Mouse (Mus musculus) embryonic facial prominence, embryonic 12.5 days (tissue): ENCODE data around the gene P4hb. TPM values are rescaled to one million over a fixed set of nuclear protein-coding genes. Genes with fewer than 3 reads are reported as not detected.
"Not testable (repeated sequence)": the region's sequence is repeated elsewhere in the genome, so short reads cannot be mapped to it uniquely, and the experiment has no call there.

ENCODE experiments used
- ATAC-seq: fragments of 200-750 bp; cut with Nextera tagmentation; 2 replicates; pipeline ENCODE4 v1.8.0; 2017; ENCODE audit not compliant: insufficient number of reproducible peaks, insufficient read depth, low FRiP score, low TSS enrichment
- H3K27ac ChIP-seq: fragments of 300-500 bp; sonication (generic); 2 replicates; pipeline ENCODE4 v1.5.1; 2016; ENCODE audit warnings: mild to moderate bottlenecking
- H3K27me3 ChIP-seq: fragments of 300-500 bp; sonication (generic); 2 replicates; pipeline ENCODE4 v1.6.1; 2016; ENCODE audit warnings: mild to moderate bottlenecking, moderate library complexity
- H3K36me3 ChIP-seq: fragments of 300-500 bp; sonication (generic); 2 replicates; pipeline ENCODE4 v1.6.1; 2016; ENCODE audit warnings: mild to moderate bottlenecking
- H3K4me1 ChIP-seq: fragments of 300-500 bp; sonication (generic); 2 replicates; pipeline ENCODE4 v1.6.1; 2016
- H3K4me2 ChIP-seq: fragments of 300-500 bp; sonication (generic); replicated peaks from 2 replicates; pipeline ENCODE4 v1.6.1; 2016; ENCODE audit warnings: mild to moderate bottlenecking, moderate library complexity
- H3K4me3 ChIP-seq: fragments of 300-500 bp; sonication (generic); 2 replicates; pipeline ENCODE4 v1.5.1; 2016; ENCODE audit warnings: mild to moderate bottlenecking
- H3K9ac ChIP-seq: fragments of 300-500 bp; sonication (generic); 2 replicates; pipeline ENCODE4 v1.6.1; 2016; ENCODE audit warnings: mild to moderate bottlenecking, moderate library complexity
- H3K9me3 ChIP-seq: fragments of 300-500 bp; sonication (generic); 2 replicates; pipeline ENCODE4 v1.6.1; 2016; ENCODE audit warnings: mild to moderate bottlenecking, moderate library complexity
- WGBS: fragments of 180-500 bp; shearing (Covaris S2); methylation state at CpG from one replicate; pipeline ENCODE4 v1.1.7; 2016; 5-methylcytosine and 5-hydroxymethylcytosine counted together
- polyA plus RNA-seq: library from polyadenylated mRNA; unstranded; fragments of >200 nt; fragmentation: Nextera tagmentation; extraction: Ambion mirVana; gene quantifications from 2 replicates; pipeline ENCODE4 v1.2.1, GENCODE M21; 2016

The P4hb gene
- polyA plus RNA-seq, 1 experiment from 2014 or later: 637 TPM

DNA sequence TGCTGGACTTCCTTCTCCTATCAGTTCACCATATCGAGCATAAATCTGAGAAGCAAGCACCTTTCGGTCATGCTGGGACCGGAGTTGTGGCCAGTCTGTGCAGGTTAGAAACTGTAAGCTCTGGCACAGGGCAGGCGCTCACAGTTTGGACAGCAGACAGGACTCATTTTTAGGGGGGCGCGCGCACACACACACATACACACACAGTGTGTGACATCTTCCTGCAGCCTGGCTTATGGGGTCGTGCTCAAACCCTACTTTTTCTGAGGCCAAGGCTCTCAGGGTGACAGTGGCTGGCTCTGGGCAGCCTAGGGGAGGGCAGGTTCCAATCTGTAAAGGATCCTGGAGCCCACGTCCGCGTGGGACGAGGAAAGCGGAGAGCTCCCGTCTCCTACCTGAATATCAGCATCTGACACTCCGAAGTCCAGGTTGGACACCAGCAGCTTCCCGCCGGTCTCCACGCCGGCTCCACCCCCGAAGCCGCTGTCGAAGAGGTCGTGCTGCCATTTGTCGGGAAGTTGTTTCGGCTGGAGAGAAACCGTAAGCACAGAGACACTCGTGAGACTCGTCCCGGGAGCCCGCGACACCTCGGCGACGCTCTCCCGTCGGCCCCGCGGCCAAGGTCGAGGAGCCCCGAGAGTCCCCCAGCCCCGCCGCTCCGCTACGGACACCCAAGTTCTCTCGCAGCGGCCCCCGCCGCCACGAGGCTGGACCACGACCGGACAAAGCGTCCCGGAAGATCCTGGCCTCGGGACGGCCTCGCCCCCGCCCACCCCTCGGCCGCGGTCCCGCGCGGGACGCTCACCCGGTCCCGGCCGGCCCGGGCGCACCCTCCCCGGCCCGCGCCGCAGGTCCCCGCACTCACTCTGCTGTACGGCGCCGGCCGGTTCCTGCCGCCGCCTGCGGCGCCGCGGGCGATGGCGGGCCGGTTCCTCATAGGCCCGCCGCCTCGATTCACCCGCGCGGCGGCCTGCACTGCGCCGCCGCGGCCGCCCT, 24.5 kb upstream of the P4hb start:
- Histone ChIP-seq H3K36me3 (peaks cover 57% of the 10 kb centered on the region), H3K27ac (peak overlapping the region; percentile 93), H3K4me3 (peak overlapping the region; percentile 99), H3K27me3 (no peaks in the 10 kb centered on the region), H3K4me2 (peak overlapping the region; percentile 97), H3K9ac (peak overlapping the region; percentile 100), H3K9me3 (no peaks in the 10 kb centered on the region), H3K4me1 (peaks cover 22% of the 10 kb centered on the region)
- peak; percentile 42 for ATAC-seq
- 5% methylated on average over 86 of the region's 99 CpGs for WGBS

DNA sequence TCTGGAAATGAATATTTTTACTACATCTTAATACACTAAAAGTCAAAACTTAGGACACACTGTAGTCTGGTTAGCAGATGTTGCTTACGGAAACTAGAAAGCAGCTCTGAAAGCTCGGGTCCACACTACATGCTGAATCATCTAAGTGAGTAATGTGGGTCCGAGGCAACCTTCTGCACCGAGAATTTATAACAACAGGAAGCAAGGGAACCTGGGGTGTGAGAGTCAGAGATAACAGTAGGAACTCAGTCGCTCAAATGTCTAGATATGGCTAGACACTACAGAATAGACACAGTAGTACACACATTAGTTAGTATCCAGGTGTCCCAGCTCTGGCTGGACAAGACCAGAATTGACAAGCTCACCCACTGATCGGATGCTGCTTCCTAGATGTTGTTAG, 15.5 kb upstream of the P4hb start:
- no peak overlapping the region for H3K9ac ChIP-seq
- H3K4me1 ChIP-seq: no peaks in the 10 kb centered on the region
- no peak for ATAC-seq
- no peak overlapping the region for H3K27ac ChIP-seq
- 93% methylated on average over 6 of the region's 6 CpGs for WGBS
- H3K9me3 ChIP-seq: no peaks in the 10 kb centered on the region; the same call in 1 of the 2 replicates
- no peak overlapping the region for H3K4me3 ChIP-seq
- no peaks in the 10 kb centered on the region for H3K27me3 ChIP-seq
- peaks cover 85% of the 10 kb centered on the region for H3K36me3 ChIP-seq
- no peak overlapping the region for H3K4me2 ChIP-seq

DNA sequence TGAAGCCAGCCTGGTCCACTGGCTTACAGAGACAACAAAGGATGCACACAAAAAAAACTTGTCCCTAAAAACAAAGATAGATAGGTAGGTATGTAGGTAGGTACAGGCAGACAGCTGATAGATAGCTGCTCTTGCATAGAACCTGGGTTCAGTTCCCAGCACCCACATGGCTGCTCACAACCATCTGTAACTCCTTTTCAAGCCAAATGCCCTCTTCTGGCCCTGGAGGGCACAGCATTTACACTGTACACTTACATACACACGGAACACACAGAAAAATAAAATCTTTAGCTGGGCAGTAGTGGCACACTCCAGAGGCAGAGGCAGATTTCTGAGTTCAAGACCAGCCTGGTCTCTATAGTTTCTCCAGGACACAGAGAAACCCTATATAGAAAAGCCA, 10.9 kb upstream of the P4hb start:
- no peak overlapping the region for H3K9ac ChIP-seq
- no peak overlapping the region for H3K27ac ChIP-seq
- H3K36me3 ChIP-seq: peaks cover 58% of the 10 kb centered on the region
- H3K27me3 ChIP-seq: no peaks in the 10 kb centered on the region
- no peaks in the 10 kb centered on the region; the same call in 1 of the 2 replicates for H3K9me3 ChIP-seq
- no peak overlapping the region for H3K4me2 ChIP-seq
- H3K4me1 ChIP-seq: peaks cover 24% of the 10 kb centered on the region
- ATAC-seq: no peak
- 91% methylated on average over 1 of the region's 1 CpGs for WGBS
- H3K4me3 ChIP-seq: no peak overlapping the region

- not testable (repeated sequence) for H3K27ac ChIP-seq, H3K27me3 ChIP-seq, ATAC-seq, H3K9me3 ChIP-seq, H3K9ac ChIP-seq, H3K4me2 ChIP-seq, H3K4me3 ChIP-seq
- WGBS: 96% methylated on average over 2 of the region's 2 CpGs
- H3K36me3 ChIP-seq: peaks cover 60% of the 10 kb centered on the region
- peaks cover 27% of the 10 kb centered on the region for H3K4me1 ChIP-seq
Observed at GRCm38 (mm10) chr11:120582982-120583293, 9.9 kb upstream of the P4hb start.

- no peak; the same call in 1 of the 2 replicates for ATAC-seq
- WGBS: 77% methylated on average over 8 of the region's 8 CpGs
- H3K36me3 ChIP-seq: peaks cover 63% of the 10 kb centered on the region
Observed at GRCm38 (mm10) chr11:120582268-120582981, 9.4 kb upstream of the P4hb start.

GRCm38 (mm10) chr11:120581490-120582267, 8.6 kb upstream of the P4hb start, which contains the start of gene Arhgdia:
Arhgdia (minus strand) TSS chr11:120581624.
- Histone ChIP-seq H3K4me1 (peaks cover 27% of the 10 kb centered on the region), H3K9ac (peak within 1 kb of the TSS; percentile 98), H3K27ac (peak within 1 kb of the TSS; percentile 92), H3K4me3 (peak within 1 kb of the TSS; percentile 92), H3K36me3 (peaks cover 58% of the 10 kb centered on the region), H3K4me2 (peak within 1 kb of the TSS; percentile 95), H3K27me3 (no peaks in the 10 kb centered on the region), H3K9me3 (no peaks in the 10 kb centered on the region; the same call in 1 of the 2 replicates)
- ATAC-seq: 0 out of 2 replicates have a peak, but pooled peaks have one; percentile 25
- 5% methylated on average over 75 of the region's 75 CpGs for WGBS

More at GRCm38 (mm10) chr11:120582268-120582981, 9.4 kb upstream of the P4hb start:
- Histone ChIP-seq H3K27ac (peak overlapping the region; percentile 92), H3K4me3 (peak overlapping the region; percentile 92), H3K4me2 (peak overlapping the region; percentile 95), H3K9ac (peak overlapping the region; percentile 98; the same call in 1 of the 2 replicates), H3K9me3 (no peaks in the 10 kb centered on the region; the same call in 1 of the 2 replicates), H3K27me3 (no peaks in the 10 kb centered on the region), H3K4me1 (peaks cover 27% of the 10 kb centered on the region)

- Histone ChIP-seq H3K4me2 (peak overlapping the region; percentile 95), H3K9ac (peak overlapping the region; percentile 98), H3K4me1 (peaks cover 27% of the 10 kb centered on the region), H3K36me3 (peaks cover 50% of the 10 kb centered on the region), H3K9me3 (no peaks in the 10 kb centered on the region; the same call in 1 of the 2 replicates), H3K27me3 (no peaks in the 10 kb centered on the region), H3K27ac (peak overlapping the region; percentile 92), H3K4me3 (peak overlapping the region; percentile 92)
- no peak for ATAC-seq
- WGBS: 1% methylated on average over 42 of the region's 44 CpGs
Observed at GRCm38 (mm10) chr11:120580871-120581331, 7.8 kb upstream of the P4hb start.

GRCm38 (mm10) chr11:120580190-120580589, 7.1 kb upstream of the P4hb start:
- ATAC-seq: no peak
- H3K36me3 ChIP-seq: peaks cover 43% of the 10 kb centered on the region

DNA sequence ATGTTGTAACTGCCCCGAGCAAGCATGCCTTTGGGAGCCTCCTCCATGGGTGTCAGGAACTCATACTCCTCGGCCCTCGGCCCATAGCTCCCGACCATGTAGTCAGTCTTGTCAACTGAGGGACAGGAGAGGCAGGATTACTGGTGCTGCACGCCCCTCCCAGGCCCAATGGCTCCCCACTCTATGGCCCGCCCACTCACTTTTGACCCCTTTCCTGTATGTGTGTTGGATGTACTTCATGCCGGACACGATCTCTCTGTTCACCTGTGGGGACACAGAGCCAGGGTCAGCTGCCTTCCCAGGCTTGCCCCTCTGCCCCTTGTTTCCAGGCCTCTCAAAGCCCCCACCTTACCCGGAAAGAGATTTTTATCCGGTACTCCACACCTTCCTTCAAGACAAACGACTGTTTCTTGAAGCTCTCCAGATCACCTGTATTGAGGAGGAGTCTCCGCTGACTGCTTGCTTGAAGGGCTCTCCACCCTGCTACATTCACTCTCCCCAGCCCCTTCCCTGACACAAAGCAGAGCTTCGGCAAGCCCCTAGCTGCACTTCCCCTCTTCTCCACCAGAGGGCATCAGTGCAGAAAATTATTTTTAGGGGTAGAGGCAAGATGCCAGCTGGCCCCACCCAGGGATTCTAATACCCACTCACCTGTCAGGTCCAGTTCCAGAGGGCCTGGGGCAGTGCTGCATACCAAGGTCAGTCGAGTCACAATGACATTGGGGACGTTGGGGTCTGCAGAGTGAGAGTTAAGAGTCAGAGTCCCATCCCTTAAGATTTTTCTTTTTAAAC, 6.5 kb upstream of the P4hb start:
- Histone ChIP-seq H3K4me2 (peak overlapping the region; percentile 95), H3K4me1 (peaks cover 29% of the 10 kb centered on the region), H3K4me3 (peak overlapping the region; percentile 92), H3K9ac (peak overlapping the region; percentile 98; the same call in 1 of the 2 replicates), H3K27me3 (no peaks in the 10 kb centered on the region), H3K36me3 (peaks cover 38% of the 10 kb centered on the region), H3K9me3 (no peaks in the 10 kb centered on the region; the same call in 1 of the 2 replicates), H3K27ac (peak overlapping the region; percentile 92)
- ATAC-seq: 0 out of 2 replicates have a peak, but pooled peaks have one; percentile 12
- 61% methylated on average over 15 of the region's 15 CpGs for WGBS

More at GRCm38 (mm10) chr11:120580190-120580589, 7.1 kb upstream of the P4hb start:
- Histone ChIP-seq H3K27me3 (no peaks in the 10 kb centered on the region), H3K27ac (peak overlapping the region; percentile 92), H3K4me2 (peak overlapping the region; percentile 95), H3K4me3 (peak overlapping the region; percentile 92), H3K9me3 (no peaks in the 10 kb centered on the region; the same call in 1 of the 2 replicates), H3K4me1 (peaks cover 27% of the 10 kb centered on the region), H3K9ac (peak overlapping the region; percentile 98)
- WGBS: 52% methylated on average over 7 of the region's 7 CpGs

DNA sequence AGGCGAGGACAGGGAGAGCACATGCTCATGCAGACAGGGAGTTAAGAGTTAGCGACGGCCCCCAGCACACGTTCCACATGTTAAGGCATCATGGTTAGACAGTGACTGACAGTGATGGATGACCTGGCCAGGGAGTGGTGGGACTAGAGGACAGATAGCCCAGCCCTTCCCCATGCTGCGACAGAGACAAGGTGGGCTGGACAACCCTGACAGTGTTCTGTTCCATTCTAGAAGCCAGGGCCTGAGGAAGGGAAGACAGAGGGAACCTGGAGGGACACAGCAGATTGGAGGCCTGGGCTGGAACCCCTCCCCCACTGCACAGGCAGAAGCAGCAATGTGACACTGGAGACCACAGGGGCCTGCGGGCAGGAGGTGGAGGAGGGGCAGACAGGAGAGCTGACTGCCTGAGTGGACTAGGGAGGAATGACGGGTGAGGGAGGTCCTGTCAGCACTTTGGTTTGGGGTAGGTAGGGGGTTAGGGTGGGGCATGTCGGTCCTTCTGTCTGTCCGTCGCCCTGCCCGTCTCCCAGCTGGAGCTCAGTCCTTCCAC, 5.7 kb upstream of the P4hb start:
- no peak overlapping the region; the same call in 1 of the 2 replicates for H3K4me2 ChIP-seq
- 0 out of 2 replicates have a peak overlapping the region, but pooled peaks have one; percentile 98 for H3K9ac ChIP-seq
- H3K4me1 ChIP-seq: peaks cover 34% of the 10 kb centered on the region
- H3K27me3 ChIP-seq: no peaks in the 10 kb centered on the region
- no peaks in the 10 kb centered on the region for H3K9me3 ChIP-seq
- 73% methylated on average over 11 of the region's 11 CpGs for WGBS
- H3K4me3 ChIP-seq: no peak overlapping the region
- peaks cover 31% of the 10 kb centered on the region for H3K36me3 ChIP-seq
- H3K27ac ChIP-seq: no peak overlapping the region
- ATAC-seq: no peak
